Mouse (Mus musculus): ENCODE measurements at regions not wholly inside any gene's neighbourhood (a gene's known extent, or its start where the extent isn't known, plus 50 kb on each side); places are given as distances from the start of the nearest gene placed in this dataset.

- TF ChIP-seq EP300 (IDR thresholded peaks at IDR 0.05; ENCODE audit: low read depth): no peak
- no peak for TF ChIP-seq CTCF (IDR thresholded peaks at IDR 0.05; ENCODE audit: low read depth)
Measured at GRCm38 (mm10) chr4:62888736-62889135, 76.6 kb upstream of the Zfp618 start.
